Mouse (Mus musculus) liver, embryonic 11.5 days (tissue): Measurements from ENCODE around the gene Mroh8. TPM values are rescaled to one million over a fixed set of nuclear protein-coding genes. Genes with fewer than 3 reads are reported as not detected.

Source experiments
- ATAC-seq: fragments of 200-750 bp; cut with Nextera tagmentation; replicated peaks from 2 replicates; pipeline ENCODE4 v1.8.0; 2017; ENCODE audit warnings: moderate number of reproducible peaks, mild to moderate bottlenecking, moderate TSS enrichment, moderate library complexity; ENCODE audit not compliant: low FRiP score
- DNase-seq: peaks from one replicate; pipeline ENCODE4 v3.0.0-alpha.2; 2017; ENCODE audit warnings: low spot score
- H3K27ac ChIP-seq: fragments of 300-500 bp; sonication (generic); 2 replicates; pipeline ENCODE4 v1.5.1; 2014; ENCODE audit warnings: mild to moderate bottlenecking, low read depth, low read length, control low read depth
- H3K27me3 ChIP-seq: fragments of 300-500 bp; sonication (generic); replicated peaks from 2 replicates; pipeline ENCODE4 v1.6.1; 2014; ENCODE audit warnings: low read length, mixed read lengths; ENCODE audit not compliant: control insufficient read depth, insufficient read depth
- H3K36me3 ChIP-seq: fragments of 300-500 bp; sonication (generic); 2 replicates; pipeline ENCODE4 v1.6.1; 2014; ENCODE audit warnings: mild to moderate bottlenecking, low read length, moderate library complexity, mixed read lengths; ENCODE audit not compliant: control insufficient read depth, insufficient read depth
- H3K4me1 ChIP-seq: fragments of 300-500 bp; sonication (generic); replicated peaks from 2 replicates; pipeline ENCODE4 v1.6.1; 2014; ENCODE audit warnings: low read length, mixed read lengths; ENCODE audit not compliant: control insufficient read depth, insufficient read depth
- H3K4me2 ChIP-seq: fragments of 300-500 bp; sonication (generic); 2 replicates; pipeline ENCODE4 v1.6.1; 2014; ENCODE audit warnings: mild to moderate bottlenecking, control low read depth, moderate library complexity
- H3K4me3 ChIP-seq: fragments of 300-500 bp; sonication (generic); 2 replicates; pipeline ENCODE4 v1.5.1; 2014; ENCODE audit warnings: low read depth, low read length, control low read depth
- H3K9ac ChIP-seq: fragments of 300-500 bp; sonication (generic); 2 replicates; pipeline ENCODE4 v1.6.1; 2014; ENCODE audit warnings: low read depth, low read length, control low read depth
- H3K9me3 ChIP-seq: fragments of 300-500 bp; sonication (generic); 2 replicates; pipeline ENCODE4 v1.6.1; 2016; ENCODE audit warnings: low read length, inconsistent platforms, mixed read lengths; ENCODE audit not compliant: control insufficient read depth
- WGBS: fragments of 180-500 bp; shearing (Covaris S2); extraction: QIAGEN DNeasy Blood & Tissue Kit; methylation state at CpG from one replicate; pipeline ENCODE4 v1.1.7; 2014; 5-methylcytosine and 5-hydroxymethylcytosine counted together
- polyA plus RNA-seq: library from polyadenylated mRNA; unstranded; fragments of >200 nt; fragmentation: Nextera tagmentation; extraction: Ambion mirVana; gene quantifications from 2 replicates; pipeline ENCODE4 v1.2.1, GENCODE M21; 2014

The Mroh8 gene
- polyA plus RNA-seq: 0.29 and 0.57 TPM in 2 replicates

DNA sequence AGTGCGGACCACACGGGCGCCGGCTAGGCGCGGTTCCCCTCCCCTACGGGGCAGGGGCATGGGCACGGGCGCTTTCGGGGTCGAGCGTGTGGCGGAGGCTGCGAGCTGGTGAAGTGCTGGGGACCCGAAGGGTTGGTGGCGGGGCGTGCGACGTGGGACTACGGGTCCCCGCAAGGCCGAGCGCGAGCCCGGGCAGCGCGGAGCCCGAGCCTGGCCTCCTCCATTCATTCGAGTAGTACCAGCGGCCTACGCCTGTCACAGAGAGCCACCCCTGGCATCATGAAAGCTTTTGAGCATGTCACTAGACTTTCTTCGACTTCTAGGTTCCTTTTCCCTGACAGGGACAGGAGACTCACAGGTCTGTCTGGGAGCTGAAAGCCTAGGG, at the start of gene Mroh8:
Gene Mroh8, minus strand, starts transcription at position 134 of the 385 bp plus-strand sequence.
- H3K4me3 ChIP-seq: peak within 1 kb of the TSS; percentile 67
- peaks cover 10% of the 10 kb centered on the region for H3K4me1 ChIP-seq
- peak within 1 kb of the TSS; percentile 75 for H3K9ac ChIP-seq
- WGBS: under 1% methylated on average over 32 of the region's 32 CpGs
- no peaks in the 10 kb centered on the region for H3K9me3 ChIP-seq
- DNase-seq (no peak), ATAC-seq (peak; percentile 71)
- H3K36me3 ChIP-seq: peaks cover 18% of the 10 kb centered on the region
- peak within 1 kb of the TSS; percentile 80 for H3K4me2 ChIP-seq
- H3K27me3 ChIP-seq: no peaks in the 10 kb centered on the region
- peak within 1 kb of the TSS; percentile 58 for H3K27ac ChIP-seq

DNA sequence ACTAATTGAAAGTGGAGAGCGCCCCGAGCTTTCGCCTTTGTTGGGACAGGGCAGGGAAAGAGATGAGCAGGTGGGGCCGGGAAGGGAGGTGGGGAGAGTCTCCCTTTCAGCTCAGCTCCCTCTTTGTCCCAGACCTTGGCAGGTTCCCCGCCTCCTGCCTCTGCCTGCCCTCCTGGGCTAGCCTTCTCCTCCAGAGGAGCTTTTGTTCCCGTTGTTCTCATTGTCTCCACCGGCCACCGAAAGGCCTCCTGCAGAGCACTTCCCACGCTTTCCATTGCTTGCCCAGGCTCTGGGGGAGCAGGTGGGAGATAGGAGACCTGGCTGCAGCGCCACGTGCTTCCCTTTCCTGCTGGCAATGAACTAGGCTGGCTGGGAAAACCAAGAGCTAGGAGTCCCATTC, 49.2 kb upstream of the Mroh8 start:
- Histone ChIP-seq H3K4me3 (no peak overlapping the region), H3K9ac (no peak overlapping the region), H3K9me3 (no peaks in the 10 kb centered on the region), H3K36me3 (peaks cover 23% of the 10 kb centered on the region), H3K27ac (no peak overlapping the region), H3K4me2 (no peak overlapping the region), H3K4me1 (no peaks in the 10 kb centered on the region; the same call in 1 of the 2 replicates), H3K27me3 (no peaks in the 10 kb centered on the region)
- DNase-seq (no peak), ATAC-seq (no peak)
- 60% methylated on average over 11 of the region's 11 CpGs for WGBS

DNA sequence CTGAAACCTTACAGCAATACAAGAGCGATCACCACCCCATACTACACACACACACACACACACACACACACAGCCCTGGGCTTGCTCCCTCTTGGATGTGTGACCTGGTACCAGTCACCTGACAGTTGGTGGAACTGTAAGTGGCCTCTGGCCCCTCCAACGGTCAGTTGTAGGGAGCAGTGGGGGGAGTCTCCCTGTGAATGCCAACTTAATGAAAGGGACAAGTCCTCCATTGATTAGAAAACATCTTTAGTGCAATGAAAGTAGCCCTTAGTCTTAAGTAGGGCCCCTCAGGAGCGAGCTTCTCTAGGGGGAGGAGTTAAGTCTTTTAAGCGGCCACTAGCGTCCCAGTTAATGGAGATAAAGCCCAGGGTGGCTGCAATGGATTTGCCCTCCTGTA, 48.8 kb upstream of the Mroh8 start:
- no peak for DNase-seq
- no peak for ATAC-seq
- Histone ChIP-seq H3K27ac (no peak overlapping the region), H3K4me3 (no peak overlapping the region), H3K9me3 (no peaks in the 10 kb centered on the region), H3K4me1 (no peaks in the 10 kb centered on the region; the same call in 1 of the 2 replicates), H3K27me3 (no peaks in the 10 kb centered on the region), H3K36me3 (peaks cover 27% of the 10 kb centered on the region), H3K4me2 (no peak overlapping the region), H3K9ac (no peak overlapping the region)
- WGBS: 57% methylated on average over 5 of the region's 5 CpGs

DNA sequence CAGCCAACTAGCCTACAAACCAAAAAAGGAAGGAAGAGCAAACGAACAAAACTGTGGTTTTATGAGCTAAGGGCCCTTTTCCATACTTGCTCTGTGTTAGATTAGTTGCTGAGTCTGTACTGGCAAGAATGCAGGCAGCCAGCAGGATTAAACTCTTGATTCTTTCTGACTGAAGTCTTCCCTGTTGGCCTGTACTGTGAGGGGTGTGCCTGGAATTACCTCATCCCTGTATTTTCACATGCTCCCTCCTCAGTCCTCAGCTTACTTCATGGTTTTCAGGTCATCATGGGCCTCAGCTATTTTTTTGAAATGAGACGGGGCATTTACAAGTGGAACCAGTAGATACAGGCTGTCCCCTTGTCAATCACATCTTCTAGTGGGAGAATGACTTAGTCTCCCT, 45.9 kb upstream of the Mroh8 start:
- DNase-seq (no peak), ATAC-seq (no peak)
- Histone ChIP-seq H3K27ac (no peak overlapping the region), H3K4me1 (no peaks in the 10 kb centered on the region; the same call in 1 of the 2 replicates), H3K9me3 (no peaks in the 10 kb centered on the region), H3K27me3 (no peaks in the 10 kb centered on the region), H3K9ac (no peak overlapping the region), H3K4me3 (no peak overlapping the region), H3K36me3 (peaks cover 51% of the 10 kb centered on the region), H3K4me2 (no peak overlapping the region)
- WGBS: 77% methylated on average over 2 of the region's 2 CpGs

DNA sequence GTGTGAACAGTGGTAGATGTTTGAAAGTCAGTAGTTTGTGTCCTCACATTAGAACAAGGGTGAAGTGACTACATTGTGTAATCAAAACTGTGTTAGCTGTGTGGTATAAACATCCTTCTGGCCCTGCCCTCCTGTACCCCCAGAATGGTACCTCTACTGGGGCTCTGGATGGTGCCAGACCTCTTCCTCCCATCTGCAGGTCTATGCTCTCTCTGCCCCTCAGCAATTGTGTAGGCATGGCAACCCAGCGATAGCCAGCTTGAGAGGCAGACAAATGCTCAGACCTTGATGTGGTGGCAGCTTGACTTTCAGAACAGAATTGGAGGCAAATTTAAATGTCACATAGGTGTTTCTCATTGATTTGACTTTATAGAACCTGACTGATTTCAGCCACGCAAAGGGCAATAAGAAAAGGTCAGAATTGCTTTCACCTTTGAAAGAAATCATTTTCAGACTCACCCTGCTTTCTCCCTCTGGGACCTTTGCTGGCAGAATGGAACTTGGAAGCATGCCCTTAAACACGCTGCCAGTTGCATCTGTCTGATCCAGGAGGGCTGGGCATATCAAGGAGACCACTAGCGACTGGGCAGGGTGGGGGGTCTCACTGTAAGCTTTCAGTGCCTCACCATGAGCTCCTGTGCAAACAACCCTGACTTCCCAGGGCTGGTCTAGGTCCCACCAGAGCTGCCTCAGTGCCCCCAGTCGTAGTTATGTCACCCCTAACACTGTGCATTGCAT, 42.8 kb upstream of the Mroh8 start:
- no peak for DNase-seq
- H3K4me1 ChIP-seq: no peaks in the 10 kb centered on the region

DNA sequence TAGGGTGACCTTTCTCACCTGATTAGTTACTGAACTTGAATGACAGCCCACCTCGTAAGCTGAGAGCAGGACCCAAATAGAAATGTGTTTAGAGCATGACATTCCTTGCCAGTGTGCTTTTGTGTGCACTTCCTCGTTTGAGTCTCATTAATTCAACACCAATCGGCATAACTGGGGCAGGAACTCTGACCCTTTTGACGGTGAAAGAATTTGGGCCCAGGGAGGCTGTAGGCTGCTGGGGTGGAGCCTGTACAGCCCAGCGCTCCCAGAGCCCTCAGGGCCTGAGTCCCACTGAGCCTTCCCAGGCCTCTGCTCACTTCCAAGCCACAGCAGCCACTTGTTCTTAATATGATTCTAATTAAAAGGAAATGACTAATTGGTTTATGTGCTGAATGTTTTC, 41.5 kb upstream of the Mroh8 start:
- Histone ChIP-seq H3K36me3 (peaks cover 63% of the 10 kb centered on the region), H3K9ac (no peak overlapping the region), H3K4me3 (no peak overlapping the region), H3K9me3 (no peaks in the 10 kb centered on the region), H3K4me2 (no peak overlapping the region), H3K4me1 (no peaks in the 10 kb centered on the region), H3K27me3 (no peaks in the 10 kb centered on the region), H3K27ac (no peak overlapping the region)
- ATAC-seq (no peak), DNase-seq (no peak)
- WGBS: 83% methylated on average over 5 of the region's 5 CpGs

More for the DNA sequence above, 42.8 kb upstream of the Mroh8 start:
- Histone ChIP-seq H3K36me3 (peaks cover 65% of the 10 kb centered on the region), H3K9me3 (no peaks in the 10 kb centered on the region), H3K4me3 (no peak overlapping the region), H3K4me2 (no peak overlapping the region), H3K9ac (no peak overlapping the region), H3K27ac (no peak overlapping the region), H3K27me3 (no peaks in the 10 kb centered on the region)
- no peak for ATAC-seq
- 89% methylated on average over 5 of the region's 5 CpGs for WGBS

DNA sequence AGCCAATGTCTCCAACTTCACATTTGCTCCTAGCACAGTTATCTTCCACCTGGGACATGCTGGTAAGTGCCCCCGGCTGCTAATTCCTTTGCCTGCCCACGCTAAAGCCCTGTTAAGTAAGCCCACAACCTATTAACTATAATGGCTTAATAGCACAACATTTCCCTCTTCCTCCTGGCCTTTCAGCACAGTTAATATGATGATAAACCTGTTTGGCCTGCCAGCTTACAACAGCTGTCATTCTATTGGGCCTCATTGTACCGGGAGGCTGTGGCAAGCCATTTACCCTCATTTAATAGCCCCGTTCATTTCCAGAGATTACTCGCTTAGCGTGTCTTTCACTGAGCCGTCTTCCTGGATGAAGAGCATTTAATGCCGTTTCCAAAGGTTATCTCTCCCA, 40.8 kb upstream of the Mroh8 start:
- Histone ChIP-seq H3K9me3 (no peaks in the 10 kb centered on the region), H3K4me1 (no peaks in the 10 kb centered on the region), H3K4me3 (no peak overlapping the region), H3K36me3 (peaks cover 66% of the 10 kb centered on the region), H3K27ac (no peak overlapping the region), H3K27me3 (no peaks in the 10 kb centered on the region), H3K9ac (no peak overlapping the region), H3K4me2 (no peak overlapping the region)
- DNase-seq (no peak), ATAC-seq (no peak)
- WGBS: 90% methylated on average over 8 of the region's 8 CpGs

GRCm38 (mm10) chr2:157317220-157317619, 37.9 kb upstream of the Mroh8 start:
- no peak for ATAC-seq
- peaks cover 72% of the 10 kb centered on the region for H3K36me3 ChIP-seq
- H3K27ac ChIP-seq: no peak overlapping the region
- WGBS: 90% methylated on average over 6 of the region's 6 CpGs
- H3K9me3 ChIP-seq: no peaks in the 10 kb centered on the region
- H3K4me1 ChIP-seq: no peaks in the 10 kb centered on the region
- no peak overlapping the region for H3K4me3 ChIP-seq
- no peak for DNase-seq
- no peaks in the 10 kb centered on the region for H3K27me3 ChIP-seq
- H3K4me2 ChIP-seq: no peak overlapping the region
- H3K9ac ChIP-seq: no peak overlapping the region

- H3K4me2 ChIP-seq: no peak overlapping the region
- ATAC-seq (no peak), DNase-seq (no peak)
- no peak overlapping the region for H3K27ac ChIP-seq
- H3K36me3 ChIP-seq: peaks cover 66% of the 10 kb centered on the region
- no peak overlapping the region for H3K4me3 ChIP-seq
- H3K27me3 ChIP-seq: no peaks in the 10 kb centered on the region
- H3K9ac ChIP-seq: no peak overlapping the region
- 94% methylated on average over 14 of the region's 14 CpGs for whole genome bisulfite sequencing
- no peaks in the 10 kb centered on the region for H3K9me3 ChIP-seq
- H3K4me1 ChIP-seq: no peaks in the 10 kb centered on the region
Observed at GRCm38 (mm10) chr2:157316358-157316933, 37.1 kb upstream of the Mroh8 start.
